Mouse (Mus musculus) adrenal gland, postnatal 36 days (tissue): Measurements from ENCODE around the gene Mrpl33. TPM values are rescaled to one million over a fixed set of nuclear protein-coding genes. Genes with fewer than 3 reads are reported as not detected.
"Not testable (repeated sequence)": the region's sequence is repeated elsewhere in the genome, so short reads cannot be mapped to it uniquely, and the experiment has no call there.

Experiments
- DNase-seq, 2 experiments: peaks; one replicate each; pipeline ENCODE4 v3.0.0; 2021; ENCODE audit warnings: mixed read lengths in 1 of 2
- long read RNA-seq, 2 experiments: library from polyadenylated mRNA; stranded (forward); transcript quantifications; one replicate each; pipeline ENCODE4 v2.0.0; 2021; ENCODE audit warnings: borderline sequencing depth in 2 of 2
- total RNA-seq, 2 experiments: library from RNA; stranded (reverse); gene quantifications; 2 replicates each; pipeline ENCODE4 v1.2.3; 2021

Mrpl33 gene
- 100 to 1,000 TPM; 292 to 420 TPM for total RNA-seq
- long read RNA-seq, experiment 1, transcript Mrpl33-203 (2 exons, 2,741 nt), result major isoform, 13 of 447 reads
- long read RNA-seq, experiment 1, partial matches to known transcripts, result 0 of 447 reads
- long read RNA-seq, experiment 1, other reads (novel, unspliced or antisense), result 430 of 447 reads
- long read RNA-seq, experiment 2, transcript Mrpl33-206 (3 exons, 773 nt), result minor isoform, 5 of 194 reads
- long read RNA-seq, experiment 2, transcript Mrpl33-203 (2 exons, 2,741 nt), result major isoform, 6 of 194 reads
- long read RNA-seq, experiment 2, partial matches to known transcripts, result 4 of 194 reads
- long read RNA-seq, experiment 2, other reads (novel, unspliced or antisense), result 179 of 194 reads

DNA sequence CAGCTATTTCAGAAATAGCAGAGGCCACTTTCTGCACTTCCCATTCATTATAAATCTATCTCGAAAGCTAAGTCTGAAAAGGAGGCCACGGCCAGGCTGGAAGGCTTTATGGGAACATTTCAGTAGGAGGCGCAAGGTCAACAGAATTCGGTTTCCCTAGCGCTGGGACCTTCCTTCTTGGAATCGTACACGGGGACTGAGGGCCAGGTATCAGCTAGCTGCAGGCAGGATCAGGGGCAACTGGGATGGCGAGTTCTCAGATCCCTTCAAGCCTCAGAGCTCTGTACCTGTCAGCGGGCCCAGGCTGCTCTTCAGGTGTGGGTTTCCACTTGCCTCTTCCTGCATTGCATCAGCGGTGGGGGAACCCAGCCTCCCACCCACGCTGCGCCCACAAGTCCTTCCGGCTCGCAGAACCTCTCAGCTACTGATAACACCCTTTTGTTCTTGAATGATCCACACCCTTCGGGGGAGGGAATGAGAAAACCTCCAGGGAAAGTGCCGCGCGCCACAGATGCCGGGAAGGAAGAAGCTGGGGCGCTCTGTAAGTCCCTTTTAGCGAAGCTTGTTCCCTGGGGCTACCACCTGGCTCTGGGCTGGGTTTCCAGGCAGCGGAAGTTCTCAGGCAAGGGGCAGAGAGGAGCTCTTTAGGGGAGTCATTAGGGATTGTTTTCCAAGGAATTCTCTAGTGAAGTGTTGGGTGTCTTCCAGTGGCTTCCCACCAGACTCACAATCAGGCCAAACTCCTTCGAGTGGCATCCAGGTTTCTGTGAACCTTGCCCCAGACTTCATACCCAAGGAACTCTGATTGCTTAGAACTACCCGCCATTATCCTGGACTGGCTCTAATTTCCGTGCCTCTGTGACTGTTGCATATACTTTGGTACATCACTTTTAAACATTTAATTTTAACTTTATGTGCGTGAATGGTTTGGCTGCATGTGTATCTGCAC, at the start of gene Mrpl33:
Gene Mrpl33, plus strand, starts transcription at position 455 of the 949 bp plus-strand sequence.
- peak; percentile 70 to 73 for DNase-seq

DNA sequence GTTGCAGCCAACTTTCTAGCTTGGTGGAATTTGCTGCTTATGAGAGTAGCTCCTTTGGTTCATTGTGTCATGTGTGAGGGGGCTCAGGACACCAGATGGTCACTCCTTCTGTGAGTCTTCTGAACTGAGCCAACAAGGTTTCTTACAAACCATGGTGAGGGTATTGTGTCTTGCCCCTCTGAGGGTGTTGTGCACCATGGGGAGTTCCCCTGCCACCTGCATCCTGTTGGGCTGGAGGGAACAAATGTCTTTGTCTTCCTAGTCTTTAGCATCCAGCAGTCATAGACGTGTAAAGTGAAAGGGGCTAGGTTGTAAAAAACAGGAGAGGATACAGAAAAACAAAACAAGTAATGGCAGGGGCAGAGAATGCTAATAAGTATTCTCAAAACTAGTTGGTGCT, 37.3 kb upstream of the Mrpl33 start:
- DNase-seq, result no peak

DNA sequence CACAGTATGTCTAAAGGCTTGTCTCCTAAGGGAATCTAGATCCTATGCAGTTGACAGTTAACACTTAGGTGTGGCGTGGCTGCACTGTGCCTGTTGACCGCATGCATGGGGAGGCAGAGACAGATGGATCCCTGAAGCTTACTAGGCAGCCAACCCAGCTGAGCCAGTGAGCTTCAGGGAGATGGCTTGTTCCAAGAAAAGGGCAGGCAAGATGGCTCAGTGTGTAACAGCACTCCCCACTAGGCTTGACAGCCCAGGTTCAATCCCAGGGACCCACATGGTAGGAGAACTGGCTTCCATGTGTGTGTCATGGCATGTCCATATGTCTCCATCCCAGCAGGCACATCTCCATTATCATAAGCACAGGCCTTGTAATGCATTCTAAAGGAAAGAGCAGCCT, 36.4 kb upstream of the Mrpl33 start:
- DNase-seq, result no peak

DNA sequence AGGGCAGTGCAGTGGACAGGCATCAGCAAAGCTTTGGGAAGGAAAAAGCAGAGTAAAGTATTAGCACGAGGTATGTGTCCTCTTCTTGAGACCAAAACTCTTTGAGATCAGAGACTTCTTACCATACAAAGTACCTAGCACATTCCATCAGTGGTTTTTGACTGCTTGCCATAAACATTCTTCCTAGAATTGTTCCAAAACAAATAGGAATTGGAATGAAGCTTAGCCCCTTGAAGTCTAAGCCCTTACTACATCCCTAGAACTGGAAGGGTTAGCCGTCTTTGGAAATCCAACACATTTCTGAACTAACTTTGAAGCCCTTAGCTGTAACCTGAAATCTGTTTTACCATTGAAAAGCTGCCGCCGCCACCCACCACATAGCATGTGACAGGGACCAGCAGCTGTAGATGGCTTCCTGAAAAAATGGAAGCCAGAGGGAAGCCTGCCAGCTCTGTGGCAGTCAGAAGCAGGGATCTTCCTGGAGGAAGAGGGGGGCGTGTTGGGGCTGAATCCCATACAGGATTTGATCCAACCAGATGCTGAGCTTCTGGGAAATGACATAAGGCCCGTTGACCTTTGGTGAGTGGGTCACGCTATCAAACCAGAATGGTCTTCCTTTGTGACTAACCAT, 34.6 kb upstream of the Mrpl33 start:
- peak; percentile 46 to 52 for DNase-seq

DNA sequence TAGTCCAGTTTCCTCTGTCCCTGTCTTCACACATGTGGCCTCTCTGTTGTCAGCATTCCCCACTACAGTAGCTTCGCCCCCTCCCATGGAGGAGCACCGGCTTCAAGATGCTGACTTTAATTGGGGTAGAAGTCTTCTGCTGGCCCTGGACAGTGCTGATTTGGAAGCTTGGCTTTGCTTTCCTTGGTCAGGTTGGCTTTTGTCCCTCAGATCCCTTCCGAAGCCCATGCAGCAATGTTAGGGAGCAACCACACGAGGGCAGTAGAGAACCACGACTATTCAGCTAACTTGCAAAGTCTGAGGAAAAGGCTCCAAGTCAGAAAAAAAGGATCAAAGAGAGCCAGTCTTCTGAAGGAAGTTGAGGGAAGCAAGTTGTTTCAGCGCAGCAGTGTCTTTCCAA, 33.2 kb upstream of the Mrpl33 start:
- DNase-seq, result peak; percentile 79 to 84

DNA sequence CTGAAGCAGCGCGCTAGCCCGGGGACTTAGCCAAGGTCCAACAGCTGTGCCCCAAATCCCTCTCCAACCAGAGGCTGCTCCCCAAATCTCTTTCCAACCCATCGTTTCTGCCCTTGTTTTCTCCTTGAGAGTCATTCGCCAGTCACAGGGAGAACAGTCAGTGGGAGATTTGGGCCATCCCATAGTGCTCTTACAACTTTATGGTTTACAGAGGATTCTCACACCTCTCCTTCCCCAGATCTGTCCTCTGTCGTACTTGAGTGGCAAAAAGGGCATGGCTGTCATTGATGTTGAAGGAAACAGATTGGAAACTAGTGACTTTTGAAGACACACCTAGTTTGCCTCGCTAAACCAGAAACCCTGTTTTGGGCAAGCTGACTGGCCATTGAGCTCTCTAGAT, 32.8 kb upstream of the Mrpl33 start:
- no peak for DNase-seq

DNA sequence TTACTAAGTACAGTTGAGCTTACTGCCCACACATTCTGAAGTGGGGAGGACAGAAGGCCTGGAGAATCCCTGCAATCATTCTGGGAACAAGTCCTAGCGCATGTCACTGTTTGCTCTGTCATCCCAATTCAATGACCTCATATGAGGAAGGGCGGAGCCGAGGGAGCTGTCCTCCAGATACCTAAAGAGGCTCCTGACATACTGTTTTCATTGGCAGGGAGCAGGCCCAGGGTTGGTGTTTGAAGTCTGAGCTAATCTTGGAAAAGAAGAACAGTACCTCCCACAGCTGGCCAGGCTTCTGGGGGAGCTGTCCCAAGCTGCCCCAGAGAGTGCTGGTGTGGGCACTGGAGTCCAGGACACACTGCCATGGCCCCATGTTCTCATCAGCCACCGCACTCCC, 31.8 kb upstream of the Mrpl33 start:
- DNase-seq, result peak; percentile 47 to 49

DNA sequence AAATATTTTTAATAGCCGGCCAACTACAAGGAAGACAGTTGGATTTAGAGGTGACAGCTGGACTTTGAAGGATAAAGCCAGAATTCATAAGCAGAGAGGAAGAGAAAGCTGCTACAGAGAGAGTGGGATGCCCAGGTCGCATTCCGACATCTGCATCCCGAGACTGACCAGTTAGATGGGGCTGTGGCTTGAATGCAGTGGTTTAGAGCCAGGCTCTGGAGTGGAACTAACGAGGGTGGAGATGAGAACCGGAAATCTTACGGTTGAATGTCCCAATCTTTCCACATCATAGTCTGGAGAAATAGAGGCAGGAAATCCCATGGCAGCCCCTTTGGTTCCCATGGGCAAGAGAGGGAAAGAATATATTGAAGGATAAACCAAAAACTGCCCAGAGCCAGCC, 30.7 kb upstream of the Mrpl33 start:
- no peak for DNase-seq

DNA sequence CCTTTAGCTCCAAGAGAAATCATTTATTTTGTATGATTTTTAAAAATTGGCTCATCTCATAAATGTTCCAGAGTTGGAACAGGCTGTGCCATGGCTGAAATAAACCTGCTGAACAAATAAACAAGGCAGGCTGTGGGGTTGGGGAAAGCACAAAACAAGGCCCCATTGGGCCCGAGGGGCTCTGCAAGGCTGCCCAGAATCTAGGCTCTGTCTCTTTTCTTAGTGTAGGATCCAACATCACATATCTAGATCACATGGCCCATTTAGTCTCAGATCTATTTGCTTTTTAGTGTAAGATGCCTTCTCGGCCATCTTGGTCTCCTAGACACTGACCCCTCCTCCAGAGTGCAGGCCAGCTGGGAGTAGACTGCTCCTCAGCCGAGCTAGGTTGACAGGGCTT, 30.3 kb upstream of the Mrpl33 start:
- DNase-seq, result no peak

DNA sequence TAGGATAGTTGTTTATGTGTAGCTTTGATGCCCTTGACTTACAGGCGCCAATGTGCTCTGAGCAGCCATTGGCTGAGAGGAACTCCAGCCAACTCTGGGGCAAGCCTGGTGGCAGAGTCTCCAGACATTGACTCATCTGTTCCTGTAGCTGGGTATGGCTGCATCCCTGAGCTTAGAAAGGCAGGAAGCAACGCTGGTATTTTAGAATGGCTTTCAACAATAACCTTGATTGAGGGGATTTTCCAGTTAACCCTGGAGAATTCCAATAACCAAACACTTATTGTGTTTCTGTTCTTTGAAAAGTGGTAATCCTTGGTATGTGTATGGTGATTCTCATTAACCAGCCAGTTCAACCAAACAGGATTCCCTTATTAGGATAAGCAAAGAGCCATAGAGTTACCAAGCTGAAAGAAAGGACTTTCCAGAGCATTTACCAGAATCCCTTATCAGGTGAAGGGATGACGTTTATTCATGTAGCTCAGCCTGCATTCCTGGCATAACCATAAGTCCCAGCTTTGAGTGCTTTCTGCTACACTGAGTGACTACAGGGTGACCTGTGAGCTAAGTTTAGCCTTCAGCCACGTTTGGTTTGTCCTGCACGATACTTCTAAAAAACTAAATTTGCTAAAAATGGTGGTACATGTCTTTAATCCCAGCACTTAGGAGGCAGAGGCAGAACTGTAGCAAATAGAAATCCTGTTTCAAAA, 28.6 kb upstream of the Mrpl33 start:
- peak; percentile 44 to 57 for DNase-seq

DNA sequence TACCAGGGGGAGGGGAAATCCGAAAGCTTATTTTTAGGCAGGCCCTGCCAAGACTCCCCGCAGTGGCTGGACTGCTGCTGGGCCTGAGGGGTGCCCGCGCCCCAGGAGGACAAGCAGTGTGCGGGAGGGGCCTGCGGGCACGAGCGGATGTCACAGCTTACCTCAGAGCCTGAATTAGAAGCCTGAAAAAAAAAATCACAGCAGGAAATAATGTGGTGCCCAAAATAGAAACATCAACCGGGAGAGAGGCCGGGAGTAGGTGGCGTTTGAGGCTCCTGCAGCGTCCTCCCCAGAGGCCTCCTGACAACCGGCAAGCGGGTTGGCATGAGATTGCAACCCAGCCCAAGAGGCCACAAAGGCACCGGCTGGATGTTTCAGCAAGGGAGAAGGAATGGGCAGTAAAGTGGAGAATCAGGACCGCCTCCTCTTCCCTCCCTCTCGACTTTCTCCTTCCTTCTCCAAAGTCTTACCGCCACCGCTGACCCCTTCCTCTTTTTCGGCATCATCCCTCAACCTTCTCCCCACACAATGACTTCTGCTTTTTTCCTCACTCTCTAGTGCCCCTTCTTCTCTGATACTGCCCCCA, 25.6 kb upstream of the Mrpl33 start:
- peak; percentile 67 to 73 for DNase-seq

DNA sequence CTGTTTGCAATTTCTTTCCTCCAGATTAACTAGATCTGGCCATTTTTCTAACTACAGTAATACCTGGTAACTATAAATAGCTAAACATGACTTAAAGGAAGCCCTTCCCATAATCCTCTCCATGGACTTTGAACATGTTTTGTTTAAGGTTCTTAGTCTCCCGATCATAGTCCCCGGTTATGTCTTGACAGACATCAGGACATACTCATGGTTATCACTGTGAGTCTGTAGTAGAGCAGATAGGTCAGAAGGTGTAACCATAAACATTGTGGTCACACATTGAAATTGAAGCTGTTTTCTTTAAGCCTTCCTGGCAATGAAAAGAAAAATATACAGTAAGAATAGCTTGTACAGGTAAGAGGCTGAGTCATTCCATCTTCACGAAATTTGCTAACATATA, 23.0 kb upstream of the Mrpl33 start:
- no peak for DNase-seq

DNA sequence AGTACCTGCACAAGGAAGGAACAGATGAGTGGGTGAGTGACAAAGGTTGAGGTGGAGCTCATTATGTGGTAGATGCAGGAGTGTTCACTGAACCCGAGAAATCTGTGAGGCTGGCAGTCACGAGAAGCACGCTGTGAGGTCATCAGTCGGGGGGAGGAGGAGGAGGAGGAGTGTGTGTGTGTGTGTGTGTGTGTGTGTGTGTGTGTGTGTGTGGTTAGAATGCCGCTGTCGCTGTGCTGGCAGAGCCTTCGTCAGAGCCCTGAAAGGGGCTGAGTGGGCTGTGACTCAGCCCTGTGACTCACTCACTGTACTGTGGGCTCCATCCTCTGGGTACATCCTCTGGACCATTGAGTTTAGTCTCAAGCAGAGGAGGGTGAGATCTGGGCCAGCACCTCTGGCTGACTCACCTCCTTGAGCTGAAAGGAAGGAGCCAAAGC, 20.2 kb upstream of the Mrpl33 start:
- DNase-seq, result peak; percentile 86 to 89

DNA sequence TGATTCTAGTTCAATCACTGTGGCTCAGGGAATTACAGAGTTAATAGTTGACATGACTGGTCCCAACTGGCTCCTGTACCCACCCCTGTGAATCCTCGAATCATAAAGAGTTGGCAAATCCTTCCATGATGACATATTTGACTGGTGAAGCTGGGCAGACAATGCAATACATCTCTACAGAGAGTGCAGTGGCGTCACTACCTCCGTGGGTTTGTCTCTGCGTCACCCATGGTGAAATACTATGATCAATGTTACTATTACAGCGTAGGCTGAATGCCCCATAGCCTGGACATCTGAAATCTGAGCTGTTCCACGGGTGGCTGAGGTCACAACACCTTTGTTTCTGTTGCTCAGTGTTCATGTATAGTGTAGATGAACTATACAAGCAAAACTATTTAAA, 15.5 kb upstream of the Mrpl33 start:
- DNase-seq, result no peak

DNA sequence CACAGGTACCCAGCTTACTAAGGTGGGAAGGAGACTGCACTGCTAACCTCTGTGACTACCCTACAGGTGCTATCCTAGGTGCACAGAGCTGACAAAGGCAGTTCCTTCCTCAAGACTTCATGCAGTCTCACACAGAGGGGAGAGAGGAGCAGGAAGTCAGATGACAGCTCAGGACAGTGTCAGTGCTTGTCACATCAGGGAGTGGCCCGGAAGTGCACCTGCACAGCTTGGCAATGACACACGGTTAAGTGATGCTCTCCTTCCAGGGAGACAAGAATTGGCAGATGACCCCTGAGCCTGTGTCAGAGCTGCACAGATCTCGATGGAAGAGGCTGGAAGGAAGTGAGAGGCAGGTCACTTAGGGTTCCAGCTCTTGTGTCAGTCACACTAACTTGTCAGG, 14.8 kb upstream of the Mrpl33 start:
- DNase-seq, result no peak

DNA sequence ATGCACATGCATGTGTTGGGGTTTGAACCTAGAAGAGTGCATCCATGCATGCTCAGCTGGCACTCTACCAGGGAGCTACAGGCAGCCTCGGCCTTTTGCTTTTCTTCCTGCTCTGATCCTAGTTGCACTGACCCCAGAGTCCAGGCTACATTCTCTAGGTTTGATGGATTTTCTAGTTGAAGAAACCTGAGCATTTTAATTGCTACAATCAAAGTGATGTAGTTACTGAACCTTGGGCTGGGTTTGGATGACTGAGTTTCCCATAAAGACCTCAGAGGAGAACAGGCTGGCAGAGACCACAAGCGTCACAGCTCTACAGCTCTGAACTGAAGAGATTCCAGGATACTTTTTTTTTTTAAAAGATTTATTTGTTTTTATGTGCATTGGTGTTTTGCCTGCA, 13.5 kb upstream of the Mrpl33 start:
- no peak for DNase-seq

DNA sequence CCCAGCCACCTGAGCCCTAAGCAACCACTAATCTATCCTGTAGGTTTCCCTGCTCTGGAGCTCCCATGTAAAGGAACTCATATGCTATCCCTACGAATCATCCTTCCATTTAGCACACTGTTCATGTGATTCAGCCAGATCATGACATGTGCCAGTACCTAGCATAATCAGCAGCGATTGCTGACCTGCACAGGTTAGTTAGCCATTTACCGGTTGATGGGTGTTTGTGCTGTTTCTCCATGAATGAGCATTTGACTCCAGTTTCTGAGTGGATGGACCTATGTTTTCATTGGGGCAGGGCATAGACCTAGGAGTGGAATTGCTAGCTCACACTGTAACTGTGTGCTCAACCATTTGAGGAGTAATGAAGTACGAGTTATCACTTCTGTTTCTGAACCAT, 11.2 kb upstream of the Mrpl33 start:
- no peak for DNase-seq

DNA sequence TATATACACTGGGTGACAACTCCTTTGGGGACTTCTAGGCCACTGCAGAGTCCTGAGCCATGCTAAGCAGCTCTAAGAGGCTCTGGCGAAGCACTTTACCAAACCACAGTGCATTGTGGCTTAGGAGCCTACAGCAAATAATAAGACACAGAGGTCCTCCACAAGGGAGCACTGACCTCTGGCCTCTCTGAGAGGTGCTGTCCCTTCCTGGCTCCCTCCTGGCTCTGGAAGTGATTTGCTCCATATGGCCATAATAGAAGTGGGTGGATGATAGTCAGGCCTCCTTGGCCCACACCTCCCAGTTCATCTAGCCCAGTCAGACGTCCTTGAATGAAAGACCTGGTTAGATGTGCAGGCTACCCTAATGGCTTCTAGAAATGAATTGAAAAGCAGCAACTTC, 8.7 kb upstream of the Mrpl33 start:
- DNase-seq, result no peak

DNA sequence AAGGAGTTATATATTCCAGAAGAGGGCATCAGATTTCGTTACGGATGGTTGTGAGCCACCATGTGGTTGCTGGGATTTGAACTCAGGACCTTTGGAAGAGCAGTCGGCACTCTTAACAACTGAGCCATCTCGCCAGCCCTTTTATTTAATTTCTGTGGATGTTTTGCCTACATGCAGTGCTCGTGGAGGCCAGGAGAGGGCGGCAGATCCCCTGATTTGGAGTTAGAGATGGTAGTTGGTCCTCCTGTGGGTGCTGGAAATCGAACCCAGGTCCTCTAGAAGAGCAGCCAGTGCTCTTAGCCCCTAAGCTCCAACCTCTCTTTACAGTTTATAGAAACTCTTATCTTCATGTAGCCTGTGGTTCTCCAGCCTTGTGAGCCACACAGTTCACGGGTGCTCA, 8.1 kb upstream of the Mrpl33 start:
- DNase-seq, result not testable (repeated sequence)

DNA sequence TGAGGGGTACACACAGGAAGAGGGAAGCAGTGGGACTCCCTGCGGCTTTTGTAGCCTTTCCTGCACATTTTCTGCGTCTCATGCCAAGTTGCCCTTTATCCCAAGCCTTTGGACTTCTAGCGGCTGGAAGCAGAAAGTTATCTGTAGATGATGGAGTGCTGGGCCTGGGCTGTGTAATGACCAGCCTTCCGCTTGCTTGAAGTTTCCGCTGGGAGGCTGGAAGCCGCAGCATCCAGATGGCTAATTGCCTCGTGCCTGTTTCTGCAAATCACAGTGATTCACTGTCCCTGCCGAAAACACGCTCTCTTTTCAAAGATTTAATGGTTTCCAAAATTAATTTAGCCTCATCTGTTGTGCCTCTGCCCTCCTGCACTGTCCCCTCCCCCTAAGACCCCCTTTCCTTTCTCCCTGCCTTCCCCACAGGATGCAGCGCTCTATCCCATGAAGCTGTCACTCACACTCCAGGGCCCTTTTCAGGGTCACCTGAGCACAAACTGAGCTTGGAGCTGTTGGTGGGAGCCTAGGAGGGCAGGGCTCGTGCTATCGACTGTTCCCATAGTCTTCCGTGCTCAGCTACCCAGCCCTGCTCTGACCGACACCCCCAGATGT, 6.9 kb upstream of the Mrpl33 start:
- DNase-seq, result no peak

DNA sequence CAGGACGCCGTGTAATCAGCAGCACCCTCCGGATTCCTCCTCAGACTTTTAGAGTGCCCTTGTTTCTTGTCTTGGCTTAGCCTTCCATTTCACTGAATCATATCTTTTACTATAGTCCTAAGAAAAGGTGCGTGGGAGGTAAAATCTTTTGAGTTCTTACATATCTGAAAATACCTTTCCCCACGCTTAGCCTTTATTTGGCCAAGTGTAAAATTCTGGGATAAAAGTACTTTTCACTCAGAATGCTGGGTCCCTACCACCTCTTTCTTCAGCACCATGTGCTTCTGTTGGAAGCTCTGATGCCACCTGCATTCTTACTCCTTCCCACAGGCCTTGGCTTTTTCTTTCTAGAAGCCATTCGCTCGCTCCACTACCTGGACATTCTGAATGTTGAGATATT, 5.6 kb upstream of the Mrpl33 start:
- DNase-seq, result no peak
